Mouse (Mus musculus) spleen, postnatal 36 days (tissue): ENCODE data around the gene Apobec3.
"Not testable (repeated sequence)": the region's sequence is repeated elsewhere in the genome, so short reads cannot be mapped to it uniquely, and the experiment has no call there.

Experiments used
- DNase-seq, 2 experiments: peaks; one replicate each; pipeline ENCODE4 v3.0.0; 2022; ENCODE audit warnings: low spot score in 2 of 2, mixed read lengths in 1 of 2

Gene Apobec3

GRCm38 (mm10) chr15:79895221-79896079 lies 4.0 kb downstream of the Apobec3 start:
- peak; percentile 59 to 70 for DNase-seq

- no peak for DNase-seq
Measured at GRCm38 (mm10) chr15:79896080-79896725, 4.7 kb downstream of the Apobec3 start.

GRCm38 (mm10) chr15:79898988-79899387 lies 7.5 kb downstream of the Apobec3 start:
- DNase-seq, result no peak

GRCm38 (mm10) chr15:79899828-79900510 lies 8.5 kb downstream of the Apobec3 start:
- peak; percentile 56 to 62 for DNase-seq

GRCm38 (mm10) chr15:79900751-79901150 lies 9.3 kb downstream of the Apobec3 start:
- peak; percentile 78 to 80 for DNase-seq

GRCm38 (mm10) chr15:79901399-79901798 lies 9.9 kb downstream of the Apobec3 start:
- no peak for DNase-seq

- DNase-seq, result not testable (repeated sequence)
Measured at GRCm38 (mm10) chr15:79903081-79903480, 11.6 kb downstream of the Apobec3 start.

GRCm38 (mm10) chr15:79903963-79904362 lies 12.5 kb downstream of the Apobec3 start:
- DNase-seq, result no peak

GRCm38 (mm10) chr15:79904678-79905077 lies 13.2 kb downstream of the Apobec3 start:
- DNase-seq, result not testable (repeated sequence)

GRCm38 (mm10) chr15:79905211-79905610 lies 13.8 kb downstream of the Apobec3 start:
- no peak for DNase-seq

- no peak for DNase-seq
Measured at GRCm38 (mm10) chr15:79906855-79907254, 15.4 kb downstream of the Apobec3 start.

- DNase-seq, result not testable (repeated sequence)
Measured at GRCm38 (mm10) chr15:79909006-79909405, 17.5 kb downstream of the Apobec3 start.

GRCm38 (mm10) chr15:79910812-79911211 lies 19.4 kb downstream of the Apobec3 start:
- not testable (repeated sequence) for DNase-seq

GRCm38 (mm10) chr15:79911339-79911738 lies 19.9 kb downstream of the Apobec3 start:
- no peak for DNase-seq

GRCm38 (mm10) chr15:79913761-79914346 lies 22.4 kb downstream of the Apobec3 start:
- DNase-seq, result no peak

- DNase-seq, result no peak
Measured at GRCm38 (mm10) chr15:79914357-79914756, 22.9 kb downstream of the Apobec3 start.

- no peak for DNase-seq
Measured at GRCm38 (mm10) chr15:79916150-79916549, 24.7 kb downstream of the Apobec3 start.

GRCm38 (mm10) chr15:79917111-79917720 lies 25.8 kb downstream of the Apobec3 start:
- no peak for DNase-seq

- no peak for DNase-seq
Measured at GRCm38 (mm10) chr15:79918485-79918884, 27.0 kb downstream of the Apobec3 start.

- DNase-seq, result no peak
Measured at GRCm38 (mm10) chr15:79919787-79920186, 28.3 kb downstream of the Apobec3 start.

GRCm38 (mm10) chr15:79926856-79927416 lies 35.5 kb downstream of the Apobec3 start:
- no peak for DNase-seq
